ENCODE assay signal across 8 mouse cellular contexts in genomic region chr5:21056595-21056994, GRCm38 (mm10). TPM values are rescaled to one million over a fixed set of nuclear protein-coding genes. Genes with fewer than 3 reads are reported as not detected.
A peak's percentile ranks its signal among the peaks of the same experiment; 100 is the strongest.
DNase-seq lines count a peak whose midpoint lies in the region; ATAC-seq and TF ChIP-seq lines count a peak whose summit lies in the region.

No protein-coding gene starts in this region.

- TF ChIP-seq POLR2A in testis, adult 2 months (IDR thresholded peaks at IDR 0.05; ENCODE audit: control insufficient read depth, low read depth, low read length) = no peak
- TF ChIP-seq POLR2A in limb, embryonic 14.5 days (IDR thresholded peaks at IDR 0.05; ENCODE audit: borderline replicate concordance, extremely low read depth, insufficient read depth, insufficient read length) = no peak

- peak overlapping the region; percentile 66 for H3K4me2 ChIP-seq in limb, embryonic 14.5 days (replicated peaks; ENCODE audit: low read depth, low read length, severe bottlenecking)
- H3K4me2 ChIP-seq in stomach, embryonic 16.5 days (ENCODE audit: low read depth, low read length) = peak overlapping the region; percentile 57

- intact Hi-C loops in left cerebral cortex, postnatal 25 days (cut with DNase I) = loop anchor here (2.0 to 10.0 kb wide), 7 partner anchors 82 to 588 kb away; partner anchors contain the start of genes Armc10, Ccdc146, Fam185a and Fbxl13

- peaks cover 34% of the 10 kb centered on the region for H3K4me1 ChIP-seq in erythroblast, embryonic 14.5 days (ENCODE audit: control insufficient read depth)
- H3K4me1 ChIP-seq in testis, adult 2 months (ENCODE audit: control insufficient read depth, insufficient read depth, low read length) = peaks cover 8% of the 10 kb centered on the region
- peaks cover 6% of the 10 kb centered on the region for H3K4me1 ChIP-seq in limb, embryonic 14.5 days (ENCODE audit: control insufficient read depth, insufficient read depth, low read length)
- peaks cover 10% of the 10 kb centered on the region; the same call in 1 of the 2 replicates for H3K4me1 ChIP-seq in stomach, embryonic 16.5 days (ENCODE audit: control insufficient read depth, insufficient read depth, low read length)

- H3K9me3 ChIP-seq in erythroblast, embryonic 14.5 days (ENCODE audit: control insufficient read depth, low read length) = no peaks in the 10 kb centered on the region
- H3K9me3 ChIP-seq in limb, embryonic 14.5 days (ENCODE audit: control insufficient read depth, low read length) = no peaks in the 10 kb centered on the region
- H3K9me3 ChIP-seq in stomach, embryonic 16.5 days (replicated peaks; ENCODE audit: control insufficient read depth, low read length) = no peaks in the 10 kb centered on the region

- peak overlapping the region; percentile 93 for H3K27ac ChIP-seq in testis, adult 2 months (ENCODE audit: control insufficient read depth, insufficient read depth, low read depth, low read length)
- peak overlapping the region; percentile 89 for H3K27ac ChIP-seq in limb, embryonic 14.5 days (replicated peaks; ENCODE audit: low read depth, low read length)
- H3K27ac ChIP-seq in stomach, embryonic 16.5 days (ENCODE audit: low read length) = peak overlapping the region; percentile 95

- no peaks in the 10 kb centered on the region for H3K36me3 ChIP-seq in erythroblast, embryonic 14.5 days (ENCODE audit: control insufficient read depth)
- H3K36me3 ChIP-seq in testis, adult 2 months (ENCODE audit: control insufficient read depth, insufficient read depth, low read length) = no peaks in the 10 kb centered on the region
- no peaks in the 10 kb centered on the region for H3K36me3 ChIP-seq in limb, embryonic 14.5 days (ENCODE audit: control insufficient read depth, insufficient read depth, low read length)
- no peaks in the 10 kb centered on the region for H3K36me3 ChIP-seq in stomach, embryonic 16.5 days (ENCODE audit: control insufficient read depth, insufficient read depth, low read length)

- 11% methylated on average over 8 of the region's 8 CpGs for WGBS in limb, embryonic 14.5 days
- WGBS in stomach, embryonic 16.5 days = 3% methylated on average over 8 of the region's 8 CpGs

- no peak for TF ChIP-seq CTCF in testis, adult 2 months (IDR thresholded peaks at IDR 0.05; ENCODE audit: control insufficient read depth, insufficient read depth, insufficient replicate concordance, low read depth, low read length)

- no peak for DNase-seq in testis, postnatal 14 days (ENCODE audit: low spot score)
- DNase-seq in limb, embryonic 14.5 days (ENCODE audit: low spot score) = no peak
- DNase-seq in left cerebral cortex, postnatal 25 days (ENCODE audit: low spot score in 2 of 2) = no peak
- DNase-seq in embryo, embryonic 10 days (ENCODE audit: low spot score) = no peak

- peak overlapping the region; percentile 97 for H3K4me3 ChIP-seq in erythroblast, embryonic 14.5 days (replicated peaks)
- H3K4me3 ChIP-seq in testis, adult 2 months (ENCODE audit: control insufficient read depth, low read depth, low read length) = peak overlapping the region; percentile 96
- H3K4me3 ChIP-seq in limb, embryonic 14.5 days (replicated peaks; ENCODE audit: low read length) = peak overlapping the region; percentile 96
- H3K4me3 ChIP-seq in stomach, embryonic 16.5 days (replicated peaks; ENCODE audit: low read length) = peak overlapping the region; percentile 81

- no peak for ATAC-seq in erythroblast, adult 5-6 weeks (replicated peaks; ENCODE audit: low FRiP score, poor library complexity, severe bottlenecking)
- no peak for ATAC-seq in limb, embryonic 14.5 days (ENCODE audit: low FRiP score, low read depth)
- ATAC-seq in stomach, embryonic 16.5 days (ENCODE audit: insufficient read depth, low FRiP score) = no peak

- peak overlapping the region; percentile 92 for H3K9ac ChIP-seq in limb, embryonic 14.5 days (ENCODE audit: low read depth, low read length, severe bottlenecking)
- peak overlapping the region; percentile 77 for H3K9ac ChIP-seq in stomach, embryonic 16.5 days (ENCODE audit: low read length)

- no peaks in the 10 kb centered on the region for H3K27me3 ChIP-seq in erythroblast, embryonic 14.5 days (ENCODE audit: control insufficient read depth)
- no peaks in the 10 kb centered on the region for H3K27me3 ChIP-seq in testis, adult 2 months (ENCODE audit: control insufficient read depth, insufficient read depth, low read length)
- no peaks in the 10 kb centered on the region for H3K27me3 ChIP-seq in limb, embryonic 14.5 days (ENCODE audit: control insufficient read depth, insufficient read depth, low read length)
- no peaks in the 10 kb centered on the region for H3K27me3 ChIP-seq in stomach, embryonic 16.5 days (ENCODE audit: control insufficient read depth, insufficient read depth, low read length)

RNA-seq across cellular contexts. Expression of gene Ptpn12, which starts 0.9 kb away (rescaled TPM):
- polyA plus RNA-seq in erythroblast, embryonic 14.5 days (2012) = 0.43 and 0.62 TPM in 2 replicates
- total RNA-seq in erythroblast, adult 5-6 weeks (2015; ENCODE audit: low replicate concordance) = 34.9 and 36.7 TPM in 2 replicates
- total RNA-seq in erythroblast, adult 5-6 weeks (2017; ENCODE audit: low replicate concordance) = 26.5 and 31.1 TPM in 2 replicates
- 12.5 and 16.2 TPM in 2 replicates for polyA plus RNA-seq in testis, adult 2 months (2012; rRNA removed)
- polyA plus RNA-seq in limb, embryonic 14.5 days (2012; rRNA removed) = 55.5 and 67.4 TPM in 2 replicates
- polyA plus RNA-seq in limb, embryonic 14.5 days (2014; fragmentation: Nextera tagmentation; extraction: Ambion mirVana) = 25.4 and 25.8 TPM in 2 replicates
- polyA plus RNA-seq in stomach, embryonic 16.5 days (2015; fragmentation: Nextera tagmentation; extraction: Ambion mirVana) = 11.6 and 15.0 TPM in 2 replicates
- total RNA-seq in left cerebral cortex, postnatal 25 days (2021) = 10 to 100 TPM; 38.1 to 38.8 TPM
